Mouse (Mus musculus) cortical plate, adult 2 months (tissue): ENCODE measurements around the gene Clec4f.

Experiments
- CTCF ChIP-seq: fragments of 200-500 bp; IDR thresholded peaks from 2 replicates; pipeline ENCODE4 v1.5.1; 2011; ENCODE audit warnings: mild to moderate bottlenecking, control low read depth, low read length; ENCODE audit not compliant: insufficient read depth; ENCODE audit errors: extremely low read depth
- POLR2A ChIP-seq: fragments of 200-500 bp; IDR thresholded peaks from 2 replicates; pipeline ENCODE4 v1.6.1; 2011; ENCODE audit warnings: mild to moderate bottlenecking, low read length, control low read depth; ENCODE audit not compliant: insufficient read depth; ENCODE audit errors: extremely low read depth

DNA sequence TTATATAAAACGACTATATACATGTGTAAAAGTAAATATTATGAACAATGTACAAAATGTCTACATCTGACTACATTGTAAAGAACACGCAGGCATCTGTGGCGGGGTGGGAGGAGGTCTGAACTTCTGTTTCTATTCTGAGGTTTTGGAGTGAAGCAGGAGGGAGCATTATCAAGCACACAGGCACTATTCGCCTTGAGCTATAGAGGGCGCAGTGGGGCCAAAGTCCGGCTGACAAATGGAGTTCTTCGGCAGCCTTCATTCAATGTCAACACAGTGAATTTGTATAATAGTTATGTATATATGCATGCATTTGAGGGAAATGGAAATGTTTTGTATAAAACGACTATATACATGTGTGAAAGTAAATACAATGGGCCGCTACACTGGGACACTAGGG lies 57.3 kb downstream of the Clec4f start:
- TF ChIP-seq POLR2A (no peak), CTCF (peak; percentile 65)
